Mouse (Mus musculus) kidney, adult 11 months (tissue): ENCODE data around the gene Ctso.

ENCODE experiments used
- DNase-seq: peaks from one replicate; pipeline ENCODE4 v3.0.0; 2022

The Ctso gene

GRCm38 (mm10) chr3:81957484-81957883 lies 25.1 kb downstream of the Ctso start:
- no peak for DNase-seq

- DNase-seq, result no peak
These were observed 28.9 kb downstream of the Ctso start for GRCm38 (mm10) chr3:81961336-81961735.

- no peak for DNase-seq
These were observed 31.4 kb downstream of the Ctso start for GRCm38 (mm10) chr3:81963768-81964167.

- no peak for DNase-seq
These were observed 32.2 kb downstream of the Ctso start for GRCm38 (mm10) chr3:81964596-81964995.

GRCm38 (mm10) chr3:81975607-81976006 lies 43.2 kb downstream of the Ctso start:
- no peak for DNase-seq

GRCm38 (mm10) chr3:81976102-81976501 lies 43.7 kb downstream of the Ctso start, which contains the start of gene Tdo2:
Tdo2 (minus strand) TSS chr3:81976202.
- no peak for DNase-seq

GRCm38 (mm10) chr3:81981576-81981975 lies 49.2 kb downstream of the Ctso start:
- no peak for DNase-seq

- no peak for DNase-seq
These were observed 49.6 kb downstream of the Ctso start, which contains the start of gene Asic5 for GRCm38 (mm10) chr3:81981990-81982389. Asic5 (plus strand) TSS chr3:81982290.

- DNase-seq, result no peak
These were observed 50.9 kb downstream of the Ctso start for GRCm38 (mm10) chr3:81983120-81983895.

GRCm38 (mm10) chr3:81985100-81985499 lies 52.7 kb downstream of the Ctso start:
- no peak for DNase-seq

- DNase-seq, result no peak
These were observed 53.7 kb downstream of the Ctso start for GRCm38 (mm10) chr3:81986103-81986502.

- no peak for DNase-seq
These were observed 55.2 kb downstream of the Ctso start for GRCm38 (mm10) chr3:81987628-81988027.

- no peak for DNase-seq
These were observed 57.3 kb downstream of the Ctso start for GRCm38 (mm10) chr3:81989692-81990141.

- no peak for DNase-seq
These were observed 58.1 kb downstream of the Ctso start for GRCm38 (mm10) chr3:81990531-81990930.

- no peak for DNase-seq
These were observed 63.0 kb downstream of the Ctso start for GRCm38 (mm10) chr3:81995371-81995770.

- no peak for DNase-seq
These were observed 63.6 kb downstream of the Ctso start for GRCm38 (mm10) chr3:81995988-81996387.
